Mouse (Mus musculus): ENCODE measurements around the gene Renbp. TPM values are rescaled to one million over a fixed set of nuclear protein-coding genes. Genes with fewer than 3 reads are reported as not detected.

Renbp gene
- polyA plus RNA-seq, 1 experiment, result 5.6 TPM

DNA sequence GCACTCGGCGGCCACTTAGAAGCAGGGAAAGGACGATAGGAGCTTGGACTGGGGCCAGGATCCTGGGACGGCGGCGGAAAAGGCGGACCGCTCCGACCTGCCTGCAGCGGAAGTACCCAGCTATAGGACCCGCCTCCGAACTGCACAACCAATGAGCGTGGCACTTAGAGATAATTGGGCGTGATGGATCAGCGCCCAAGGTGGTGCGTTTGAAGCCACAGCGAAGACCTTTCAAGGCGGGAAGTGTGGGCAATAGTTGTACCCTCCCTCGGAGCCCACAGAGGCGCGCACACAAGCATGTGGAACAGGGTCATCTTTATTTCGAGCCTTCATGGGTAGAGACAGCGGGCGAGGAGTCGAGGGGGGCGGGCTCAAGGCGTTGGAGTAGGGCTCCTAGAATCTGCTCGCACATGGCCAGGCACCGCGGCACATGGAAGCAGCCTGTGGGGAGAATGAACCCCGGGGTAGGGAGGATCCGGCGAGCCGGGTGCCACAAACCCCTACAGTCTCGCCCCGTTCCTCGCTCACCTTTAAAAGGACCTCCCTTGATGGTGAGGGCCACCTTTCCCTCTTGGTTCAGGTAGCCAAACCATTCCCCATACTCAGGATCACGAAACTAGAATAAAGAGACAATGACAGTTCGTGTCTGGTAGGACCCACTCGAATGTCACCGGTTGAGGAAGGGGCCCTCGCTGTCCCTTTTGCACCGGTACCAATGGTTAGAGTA lies 8.7 kb downstream of the Renbp start, which contains the start of the genes Arhgap4 and Naa10:
Arhgap4 (minus strand) TSS at position 48 of the 727 bp plus-strand sequence.
Naa10 (minus strand) TSS at position 122 of the 727 bp plus-strand sequence.
- 12% methylated on average over 43 of the region's 43 CpGs for WGBS
- peak; percentile 65 for DNase-seq (ENCODE audit: low read depth, low spot score)

- 18% methylated on average over 34 of the region's 34 CpGs for WGBS
- DNase-seq (ENCODE audit: low read depth, low spot score), result no peak
These were observed 9.3 kb downstream of the Renbp start for GRCm38 (mm10) chrX:73921285-73921822.

DNA sequence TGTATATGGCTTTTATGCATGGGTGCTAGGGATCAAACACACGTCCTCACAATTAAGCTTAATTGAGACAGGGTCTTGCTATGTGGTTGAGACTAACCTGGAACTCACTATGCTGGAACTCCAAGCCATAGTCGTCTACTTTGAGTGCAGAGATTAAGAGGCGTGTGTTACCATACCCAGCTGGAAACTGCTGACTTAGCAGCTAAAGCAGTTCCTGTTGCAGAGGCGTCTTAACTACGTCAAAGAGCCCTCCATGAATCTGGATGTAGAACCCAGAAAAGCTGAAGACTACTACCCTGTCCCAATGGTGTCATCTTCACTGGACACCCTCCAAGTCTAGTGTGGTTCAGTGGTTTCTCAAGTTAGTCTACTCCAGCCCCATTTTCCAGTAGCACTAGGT lies 12.0 kb downstream of the Renbp start:
- WGBS, result 70% methylated on average over 5 of the region's 5 CpGs
- no peak for DNase-seq (ENCODE audit: low read depth, low spot score)

GRCm38 (mm10) chrX:73916945-73917344 lies 13.7 kb downstream of the Renbp start:
- WGBS, result 88% methylated on average over 8 of the region's 8 CpGs
- DNase-seq (ENCODE audit: low read depth, low spot score), result no peak

- DNase-seq (ENCODE audit: low read depth, low spot score), result peak; percentile 73
- 15% methylated on average over 31 of the region's 31 CpGs for WGBS
These were observed 15.6 kb downstream of the Renbp start for GRCm38 (mm10) chrX:73914827-73915703.

DNA sequence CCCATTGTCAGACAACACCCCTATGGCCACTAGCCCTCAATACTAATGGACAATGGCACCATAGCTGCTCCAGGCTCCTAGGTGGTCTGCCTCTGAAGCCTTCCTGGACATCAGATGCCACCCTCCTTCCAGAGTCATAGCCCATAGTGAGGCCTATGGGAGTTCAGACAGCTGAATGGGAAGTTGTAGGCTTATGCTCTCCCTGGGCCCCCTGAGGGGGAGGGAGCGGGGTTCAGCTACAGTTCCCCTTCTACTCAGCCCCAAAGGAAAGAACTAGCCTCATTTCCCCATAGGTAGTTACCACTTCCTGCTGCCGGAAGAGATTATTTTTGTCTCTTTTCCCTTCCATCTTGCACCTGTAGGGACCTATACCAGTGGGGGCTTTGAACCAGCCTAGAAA lies 19.1 kb downstream of the Renbp start:
- DNase-seq (ENCODE audit: low read depth, low spot score), result no peak
- WGBS, result 78% methylated on average over 2 of the region's 2 CpGs

GRCm38 (mm10) chrX:73911156-73911555 lies 19.5 kb downstream of the Renbp start:
- 18% methylated on average over 26 of the region's 26 CpGs for WGBS
- DNase-seq (ENCODE audit: low read depth, low spot score), result no peak

- no peak for DNase-seq (ENCODE audit: low read depth, low spot score)
These were observed 20.2 kb downstream of the Renbp start for GRCm38 (mm10) chrX:73910451-73910850.

- WGBS, result 52% methylated on average over 1 of the region's 1 CpGs
- DNase-seq (ENCODE audit: low read depth, low spot score), result no peak
These were observed 20.6 kb downstream of the Renbp start for GRCm38 (mm10) chrX:73910049-73910448.

GRCm38 (mm10) chrX:73897959-73898358 lies 32.7 kb downstream of the Renbp start:
- WGBS, result 67% methylated on average over 3 of the region's 3 CpGs
- DNase-seq (ENCODE audit: low read depth, low spot score), result no peak

DNA sequence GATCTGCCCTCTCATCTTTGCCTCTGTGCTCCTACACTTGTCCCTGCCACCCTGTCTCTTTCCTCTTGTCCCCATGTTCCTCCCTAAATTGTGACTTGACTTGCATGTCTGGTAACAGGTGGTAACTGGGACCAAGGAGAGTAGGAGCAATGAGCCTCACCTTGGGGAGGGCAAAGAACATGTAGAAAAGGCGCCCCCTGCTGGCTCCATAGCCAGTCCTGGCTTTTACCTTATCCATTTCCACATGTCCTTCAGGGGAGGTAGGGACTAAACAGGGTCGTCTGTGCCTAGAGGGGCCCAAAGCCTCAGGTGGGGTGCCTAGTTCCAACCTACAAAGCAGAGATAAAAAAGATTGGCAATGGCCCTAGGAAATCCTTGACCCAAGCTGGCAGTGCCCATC lies 34.9 kb downstream of the Renbp start, which contains the start of gene L1cam:
L1cam (minus strand) TSS at position 387 of the 400 bp plus-strand sequence.
- 6% methylated on average over 2 of the region's 2 CpGs for WGBS
- DNase-seq (ENCODE audit: low read depth, low spot score), result peak; percentile 33

DNA sequence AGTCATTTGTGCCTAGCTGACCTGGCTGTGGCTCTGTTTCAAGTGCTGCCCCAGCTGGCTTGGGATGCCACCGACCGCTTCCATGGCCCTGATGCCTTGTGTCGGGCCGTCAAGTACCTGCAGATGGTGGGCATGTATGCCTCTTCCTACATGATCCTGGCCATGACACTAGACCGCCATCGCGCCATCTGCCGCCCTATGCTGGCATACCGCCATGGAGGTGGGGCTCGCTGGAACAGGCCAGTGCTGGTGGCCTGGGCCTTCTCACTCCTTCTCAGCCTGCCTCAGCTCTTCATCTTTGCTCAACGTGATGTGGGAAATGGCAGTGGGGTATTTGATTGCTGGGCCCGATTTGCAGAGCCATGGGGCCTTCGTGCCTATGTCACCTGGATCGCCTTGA lies 37.8 kb downstream of the Renbp start:
- DNase-seq (ENCODE audit: low read depth, low spot score), result no peak
- WGBS, result 91% methylated on average over 14 of the region's 14 CpGs

- no peak for DNase-seq (ENCODE audit: low read depth, low spot score)
- 48% methylated on average over 6 of the region's 6 CpGs for WGBS
These were observed 39.0 kb downstream of the Renbp start, which contains the start of gene Avpr2 for GRCm38 (mm10) chrX:73891551-73892152. TSS of gene Avpr2 (plus strand) at chrX:73892102.

GRCm38 (mm10) chrX:73881463-73881862 lies 49.2 kb downstream of the Renbp start:
- 44% methylated on average over 6 of the region's 6 CpGs for WGBS
- DNase-seq (ENCODE audit: low read depth, low spot score), result no peak

GRCm38 (mm10) chrX:73881036-73881427 lies 49.6 kb downstream of the Renbp start:
- WGBS, result 23% methylated on average over 16 of the region's 16 CpGs
- DNase-seq (ENCODE audit: low read depth, low spot score), result no peak

DNA sequence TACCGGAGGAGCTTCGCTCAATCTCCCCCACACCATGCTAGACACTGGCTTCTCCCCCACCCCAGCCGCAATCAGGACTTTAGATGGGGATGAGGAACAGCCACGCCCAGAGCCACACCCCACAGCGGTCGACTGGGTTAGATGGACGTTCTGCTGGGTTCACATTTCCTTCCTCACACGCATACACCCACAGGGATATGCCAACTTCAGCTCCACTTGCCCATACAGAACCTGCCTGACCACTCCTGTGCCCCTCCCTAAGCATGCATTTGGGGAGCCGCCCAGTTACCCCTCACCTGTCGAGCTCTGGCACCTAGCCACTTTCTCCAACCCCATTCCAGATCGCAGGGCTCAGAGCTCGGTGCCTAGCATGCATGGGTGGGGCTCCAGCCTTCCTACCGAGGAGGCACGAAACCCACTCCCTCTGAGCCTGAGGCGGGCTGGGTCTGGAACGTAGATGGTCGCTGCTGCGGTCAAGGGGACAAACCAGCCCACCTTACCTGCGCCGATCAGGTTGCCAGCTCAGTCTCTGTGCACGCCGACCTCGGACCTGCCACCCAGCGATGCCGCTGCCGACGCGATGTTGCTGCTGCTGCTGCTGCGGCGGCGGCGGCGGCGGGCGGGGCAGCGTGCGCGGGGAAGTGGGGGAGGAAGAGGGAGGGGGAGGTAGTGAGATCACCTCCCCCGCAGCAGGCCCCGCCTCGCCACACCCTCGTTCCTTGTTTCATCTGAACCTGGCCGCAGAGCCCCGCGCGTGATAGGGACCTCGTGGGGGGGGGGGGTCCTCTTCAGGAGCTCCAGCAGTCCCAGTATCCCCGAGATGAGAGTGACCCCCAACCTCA lies 50.2 kb downstream of the Renbp start:
- peak; percentile 24 for DNase-seq (ENCODE audit: low read depth, low spot score)
- WGBS, result 12% methylated on average over 37 of the region's 48 CpGs

DNA sequence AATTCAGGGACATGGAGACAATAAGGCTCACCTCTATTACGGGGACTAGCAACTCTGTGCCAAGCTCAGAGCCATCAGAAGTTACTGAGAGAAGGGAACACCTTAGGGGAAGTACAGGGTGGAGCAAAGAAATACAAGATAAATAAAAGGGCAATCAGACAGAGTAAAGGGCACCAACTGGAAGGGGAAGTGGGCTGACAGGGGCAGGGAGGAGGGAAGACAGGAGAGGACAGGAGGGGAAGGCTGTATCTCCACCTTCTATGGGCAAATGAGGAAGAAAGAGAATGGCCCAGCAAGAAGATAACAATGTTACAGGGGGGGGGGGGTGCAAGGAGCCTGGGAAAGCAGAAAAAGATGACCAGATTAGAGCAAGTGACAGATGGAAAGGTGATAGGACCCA lies 53.6 kb downstream of the Renbp start:
- DNase-seq (ENCODE audit: low read depth, low spot score), result peak; percentile 40
- 42% methylated on average over 1 of the region's 1 CpGs for WGBS

GRCm38 (mm10) chrX:73875881-73876280 lies 54.8 kb downstream of the Renbp start:
- no peak for DNase-seq (ENCODE audit: low read depth, low spot score)
- WGBS, result 68% methylated on average over 2 of the region's 2 CpGs

All from large intestine, adult 2 months (tissue).